Mouse (Mus musculus) frontal cortex, adult (tissue): ENCODE measurements around the gene Slc25a48.

Experiments used
- ATAC-seq: cut with Nextera tagmentation; 2 replicates; pipeline ENCODE4 v1.9.2; 2017; ENCODE audit warnings: mild to moderate bottlenecking, moderate library complexity, mixed read lengths; ENCODE audit not compliant: low TSS enrichment

The Slc25a48 gene

DNA sequence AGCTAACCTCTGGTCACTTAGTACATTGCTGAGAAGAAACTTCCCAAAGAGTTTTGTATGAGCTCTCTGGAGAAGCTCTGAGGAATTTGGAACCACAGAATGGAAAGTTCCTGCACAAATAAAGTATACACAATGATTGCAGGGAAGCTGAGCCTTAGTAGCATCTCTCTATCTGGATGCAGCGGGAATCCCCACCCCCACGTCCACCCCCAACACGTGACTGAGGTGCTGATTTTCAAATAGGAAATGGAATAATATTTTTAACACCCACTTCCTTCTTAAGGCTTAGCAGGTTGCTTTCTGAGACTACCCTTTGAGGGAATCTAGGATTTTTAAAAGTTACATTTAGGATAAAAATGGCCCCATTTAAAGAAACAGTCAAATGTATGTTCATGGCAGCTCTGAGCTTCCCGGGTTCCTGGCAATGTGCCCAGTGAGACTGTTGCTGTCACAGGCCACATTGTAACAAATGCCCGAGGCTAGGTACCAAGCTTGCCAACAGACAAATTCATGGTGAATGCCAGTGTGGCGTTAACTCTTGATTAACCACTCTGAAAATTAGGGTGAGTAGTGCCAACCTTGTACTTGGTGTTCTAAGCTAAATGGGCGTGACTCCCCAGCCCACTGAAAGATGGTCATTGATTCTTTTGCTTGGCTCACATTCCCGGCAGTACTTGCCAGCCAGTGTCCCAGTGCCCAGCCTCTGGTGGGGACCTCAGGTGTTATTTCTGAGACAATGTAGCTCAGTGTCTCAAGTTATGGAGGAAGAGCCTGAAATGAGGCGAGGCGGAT is 11.3 kb downstream of the Slc25a48 start:
- ATAC-seq = no peak

DNA sequence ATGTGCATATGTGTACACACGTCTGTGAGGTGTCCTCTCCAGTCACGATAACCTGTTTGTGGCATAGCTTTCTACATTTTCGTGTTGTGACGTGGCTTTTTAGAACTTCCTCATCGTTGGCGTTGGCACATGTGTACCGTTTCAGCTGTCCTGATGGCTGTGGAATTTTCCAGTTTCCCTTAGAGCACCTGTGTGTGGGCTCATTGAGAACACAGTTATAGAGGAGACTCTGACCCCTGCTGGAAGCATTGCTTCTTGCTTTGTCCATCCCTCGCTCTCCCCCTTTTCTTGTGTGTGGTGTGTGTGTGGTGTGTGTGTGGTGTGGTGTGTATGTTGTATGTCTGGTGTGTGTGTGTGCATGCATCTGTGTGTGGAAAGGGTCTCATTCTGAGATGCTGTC is 11.9 kb downstream of the Slc25a48 start:
- no peak for ATAC-seq

- peak; percentile 38; the same call in 1 of the 2 replicates for ATAC-seq
Measured at GRCm38 (mm10) chr13:56458001-56458400, 19.8 kb downstream of the Slc25a48 start.

GRCm38 (mm10) chr13:56461460-56461859 is 23.3 kb downstream of the Slc25a48 start:
- no peak for ATAC-seq

- ATAC-seq = no peak
Measured at GRCm38 (mm10) chr13:56462791-56463190, 24.6 kb downstream of the Slc25a48 start.

GRCm38 (mm10) chr13:56463261-56463660 is 25.1 kb downstream of the Slc25a48 start:
- ATAC-seq = no peak

DNA sequence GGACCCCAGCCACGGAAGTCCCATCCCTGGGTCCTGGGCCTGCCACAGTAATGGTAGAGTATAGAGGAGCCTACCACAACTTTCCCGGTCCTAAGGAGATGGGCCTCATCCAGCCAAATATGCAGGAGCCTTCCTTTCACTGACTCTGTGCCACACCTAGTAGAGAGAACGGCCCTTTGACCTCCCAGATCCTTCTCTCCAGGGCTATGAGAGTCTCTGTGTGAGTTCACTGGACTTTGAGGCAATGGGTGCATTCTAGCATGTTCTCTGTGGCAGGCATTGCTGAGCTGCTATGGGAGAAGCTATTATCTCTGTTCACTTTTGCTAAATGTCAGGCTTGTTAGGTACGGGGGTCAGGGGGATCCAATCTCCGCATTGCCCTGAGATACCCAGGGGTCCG is 25.6 kb downstream of the Slc25a48 start:
- ATAC-seq = no peak

DNA sequence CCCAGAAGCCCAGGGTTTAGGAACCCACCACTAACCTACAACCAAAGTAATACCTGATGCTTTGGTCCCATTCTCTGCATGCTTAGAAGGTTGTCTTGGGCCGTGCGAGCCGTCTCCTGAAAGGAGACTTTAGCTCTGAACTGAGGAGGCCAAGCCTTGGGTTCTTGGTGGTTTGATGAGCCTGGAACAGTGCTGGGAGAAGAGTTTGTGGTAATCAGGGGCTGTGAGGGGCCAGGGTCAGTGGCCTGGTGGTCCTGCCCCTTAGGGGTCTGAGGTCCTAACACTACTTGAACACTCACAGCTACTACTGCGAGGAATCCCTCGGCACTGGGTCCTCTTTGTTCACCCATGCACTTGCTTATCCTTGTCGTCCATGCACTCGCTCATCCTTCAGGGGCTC is 29.6 kb downstream of the Slc25a48 start:
- ATAC-seq = no peak

GRCm38 (mm10) chr13:56468536-56468935 is 30.4 kb downstream of the Slc25a48 start:
- ATAC-seq = no peak

- no peak for ATAC-seq
Measured at GRCm38 (mm10) chr13:56471211-56471610, 33.1 kb downstream of the Slc25a48 start.

DNA sequence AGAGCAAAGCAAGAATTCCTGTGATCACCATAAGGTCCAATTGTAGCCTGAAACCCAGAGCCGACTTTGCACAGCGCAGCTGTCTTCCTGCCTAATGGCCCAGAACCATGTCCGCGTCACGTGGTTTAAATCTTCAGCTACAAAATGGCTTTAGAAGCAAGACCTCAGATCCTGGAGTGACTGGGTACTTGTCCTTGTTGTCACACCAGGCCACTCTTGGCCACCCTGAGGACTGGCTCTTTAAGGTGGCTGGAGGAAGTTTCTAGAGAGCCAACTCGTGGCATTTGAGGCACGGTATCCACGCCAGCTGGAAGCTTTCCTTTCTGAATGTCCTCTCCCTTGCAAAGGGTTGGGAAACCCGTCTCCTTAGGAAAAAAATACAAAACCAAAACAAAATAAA is 33.8 kb downstream of the Slc25a48 start:
- ATAC-seq = no peak; the same call in 1 of the 2 replicates

DNA sequence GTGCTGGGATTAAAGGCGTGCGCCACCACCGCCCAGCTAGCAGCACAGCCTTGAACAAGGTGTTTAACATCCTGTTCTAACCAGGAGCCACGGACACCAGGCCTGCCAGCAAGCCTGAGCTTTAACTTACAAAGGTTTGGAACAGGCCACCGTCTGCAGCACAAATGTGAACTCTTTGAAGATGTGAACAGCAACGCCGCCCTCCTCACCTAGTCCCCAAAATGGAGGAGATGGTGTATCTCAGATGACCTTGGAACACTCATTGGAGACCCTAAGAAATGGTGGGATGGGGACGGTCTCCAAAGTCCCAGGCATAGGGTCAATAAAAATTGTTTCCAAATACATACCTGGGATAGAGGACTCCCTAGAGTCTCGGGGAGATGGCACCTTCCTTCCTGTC is 34.5 kb downstream of the Slc25a48 start:
- ATAC-seq = no peak

DNA sequence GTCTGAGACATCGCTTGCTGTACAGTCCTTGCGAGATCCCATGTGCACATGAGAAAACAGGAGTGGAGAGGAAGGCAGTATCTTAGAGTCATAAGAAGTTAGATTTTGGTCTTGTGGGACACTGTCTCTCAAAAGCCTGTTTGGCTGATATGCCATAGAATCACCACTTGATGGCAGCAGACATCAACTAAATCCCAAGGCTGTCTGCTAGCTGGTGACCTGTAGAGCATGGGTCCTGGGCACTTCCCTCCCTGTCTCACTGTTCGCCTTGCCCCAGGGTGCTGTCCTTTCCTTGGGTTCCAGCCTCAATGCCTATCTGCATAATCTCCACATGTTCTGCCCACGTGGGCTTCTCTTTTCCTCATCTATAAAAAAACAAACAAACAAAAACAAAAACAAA is 37.2 kb downstream of the Slc25a48 start:
- peak; percentile 79 for ATAC-seq

DNA sequence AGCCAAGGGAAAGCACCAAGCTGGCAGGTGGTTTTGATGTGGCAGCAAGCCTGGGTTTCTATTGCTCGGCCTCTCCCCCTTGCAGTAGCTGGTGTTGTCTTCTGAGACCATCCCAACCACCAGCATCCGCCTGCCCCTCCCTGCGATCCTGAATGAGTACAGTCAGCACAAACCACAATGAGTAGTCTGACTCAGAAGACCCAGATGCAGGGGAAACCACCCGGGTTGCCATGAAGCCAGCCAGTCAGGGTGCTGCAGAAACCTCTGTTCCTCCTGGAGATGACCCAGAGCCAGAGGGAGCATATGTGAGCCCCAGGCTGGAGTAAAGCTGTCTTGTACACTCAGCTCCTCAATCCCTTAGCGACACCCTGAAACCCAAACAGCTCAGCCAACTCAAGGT is 38.6 kb downstream of the Slc25a48 start:
- no peak for ATAC-seq

DNA sequence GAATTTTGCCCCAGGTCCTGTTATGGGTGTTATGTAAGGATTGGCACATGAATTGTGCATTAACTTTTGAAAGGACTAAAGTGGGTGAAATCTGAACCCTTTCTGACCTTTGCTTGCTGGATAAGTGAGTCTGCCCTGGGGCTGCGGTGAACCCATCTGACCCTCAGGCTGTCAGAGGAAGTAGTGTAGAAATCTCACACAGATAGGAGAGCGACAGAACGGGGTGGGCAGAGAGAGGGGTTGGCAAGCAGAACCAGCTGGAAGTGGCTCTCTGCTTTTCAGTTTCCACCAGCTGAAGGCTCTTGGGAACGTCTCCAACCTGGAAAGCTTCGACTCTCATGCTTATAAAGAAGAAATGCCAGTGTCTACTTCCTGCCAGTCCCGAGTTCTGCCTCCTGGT is 39.1 kb downstream of the Slc25a48 start:
- peak; percentile 65; the same call in 1 of the 2 replicates for ATAC-seq

- ATAC-seq = no peak
Measured at GRCm38 (mm10) chr13:56478027-56478426, 39.9 kb downstream of the Slc25a48 start.

DNA sequence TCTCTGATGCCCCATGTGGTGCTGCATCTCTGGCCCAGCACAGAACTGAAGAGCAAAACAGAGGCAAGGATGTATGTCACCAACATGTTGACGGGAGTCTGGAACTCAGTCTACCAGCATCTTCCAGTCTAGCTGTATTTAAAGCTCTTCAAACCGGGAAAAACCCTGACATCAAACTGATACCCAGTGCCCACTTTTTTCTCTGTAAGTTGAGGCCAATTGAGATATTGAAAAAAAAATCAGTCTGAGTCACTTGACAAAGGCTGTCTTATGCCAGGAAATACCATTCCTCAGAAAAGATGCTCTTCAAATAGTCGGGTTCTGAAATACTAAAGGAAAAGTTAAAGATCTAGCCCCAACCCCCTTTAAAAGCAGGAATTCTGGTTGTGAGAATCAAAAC is 44.0 kb downstream of the Slc25a48 start, which contains the start of gene Il9:
TSS of gene Il9 (minus strand) at position 101 of the 400 bp plus-strand sequence.
- ATAC-seq = no peak

DNA sequence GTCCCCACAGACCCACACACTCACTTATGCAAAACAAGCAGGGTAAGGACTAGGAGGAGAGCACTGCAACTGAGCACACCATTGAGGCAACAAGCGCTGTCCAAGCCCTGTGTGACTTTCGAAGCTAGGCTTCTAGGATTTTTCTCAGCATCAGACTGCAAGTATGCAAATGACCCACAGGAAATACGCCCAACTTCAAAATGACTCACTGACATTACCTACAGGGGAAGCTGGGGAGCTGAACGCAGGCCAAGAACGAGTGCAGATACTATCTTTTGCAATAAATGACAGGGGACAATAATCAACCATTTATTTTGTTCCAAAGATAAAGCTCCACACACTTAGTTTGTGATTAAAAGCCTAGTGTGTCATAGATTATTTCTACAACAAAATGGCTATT is 49.9 kb downstream of the Slc25a48 start:
- no peak for ATAC-seq

GRCm38 (mm10) chr13:56494440-56494839 is 56.3 kb downstream of the Slc25a48 start:
- no peak for ATAC-seq

GRCm38 (mm10) chr13:56500132-56500531 is 62.0 kb downstream of the Slc25a48 start:
- no peak for ATAC-seq

DNA sequence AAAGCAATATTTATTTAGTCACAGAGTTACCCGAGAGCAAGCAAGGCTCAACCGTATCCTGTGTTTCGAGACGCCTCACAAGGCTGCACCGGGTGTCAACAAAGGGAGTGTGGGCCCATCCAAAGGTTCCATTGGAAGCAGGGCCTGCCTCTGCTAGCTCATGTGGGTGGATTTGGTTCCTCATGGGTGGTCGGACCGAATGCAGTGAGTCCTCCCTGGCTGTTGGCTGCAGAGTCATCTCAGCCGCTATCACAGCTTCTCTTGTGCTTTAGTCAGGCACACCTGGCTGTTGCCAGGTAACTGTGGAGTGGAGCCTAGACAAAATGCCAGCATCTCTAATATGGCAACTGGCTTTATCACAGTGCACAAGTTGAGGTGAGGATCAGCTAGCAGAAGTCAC is 62.5 kb downstream of the Slc25a48 start:
- no peak for ATAC-seq

GRCm38 (mm10) chr13:56501866-56502420 is 63.8 kb downstream of the Slc25a48 start:
- ATAC-seq = no peak

GRCm38 (mm10) chr13:56506871-56507496 is 68.8 kb downstream of the Slc25a48 start:
- ATAC-seq = no peak
